Mouse (Mus musculus): ENCODE measurements around the gene Serinc3.

The Serinc3 gene

DNA sequence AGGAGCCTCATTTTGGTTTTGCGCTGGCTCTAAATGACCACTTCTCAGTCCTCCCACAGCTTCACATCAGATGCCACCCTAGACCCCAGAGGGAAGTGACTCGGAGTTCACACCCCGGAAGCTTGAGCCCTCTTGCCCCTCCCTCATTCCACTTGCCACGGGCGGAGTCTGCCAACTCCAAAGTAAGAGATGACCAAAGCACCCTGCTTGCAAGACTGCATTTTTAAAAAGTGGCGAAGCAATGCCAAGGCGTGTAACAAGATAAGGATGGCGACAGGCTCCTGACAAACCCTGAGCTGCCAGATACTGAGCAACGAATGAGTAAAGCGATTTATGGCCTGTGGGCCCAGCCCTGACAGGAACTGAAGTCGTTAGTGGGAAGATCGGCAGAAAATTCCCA, 54.7 kb downstream of the Serinc3 start:
- DNase-seq = no peak

GRCm38 (mm10) chr2:163587506-163587905, 57.4 kb downstream of the Serinc3 start:
- no peak for DNase-seq

DNA sequence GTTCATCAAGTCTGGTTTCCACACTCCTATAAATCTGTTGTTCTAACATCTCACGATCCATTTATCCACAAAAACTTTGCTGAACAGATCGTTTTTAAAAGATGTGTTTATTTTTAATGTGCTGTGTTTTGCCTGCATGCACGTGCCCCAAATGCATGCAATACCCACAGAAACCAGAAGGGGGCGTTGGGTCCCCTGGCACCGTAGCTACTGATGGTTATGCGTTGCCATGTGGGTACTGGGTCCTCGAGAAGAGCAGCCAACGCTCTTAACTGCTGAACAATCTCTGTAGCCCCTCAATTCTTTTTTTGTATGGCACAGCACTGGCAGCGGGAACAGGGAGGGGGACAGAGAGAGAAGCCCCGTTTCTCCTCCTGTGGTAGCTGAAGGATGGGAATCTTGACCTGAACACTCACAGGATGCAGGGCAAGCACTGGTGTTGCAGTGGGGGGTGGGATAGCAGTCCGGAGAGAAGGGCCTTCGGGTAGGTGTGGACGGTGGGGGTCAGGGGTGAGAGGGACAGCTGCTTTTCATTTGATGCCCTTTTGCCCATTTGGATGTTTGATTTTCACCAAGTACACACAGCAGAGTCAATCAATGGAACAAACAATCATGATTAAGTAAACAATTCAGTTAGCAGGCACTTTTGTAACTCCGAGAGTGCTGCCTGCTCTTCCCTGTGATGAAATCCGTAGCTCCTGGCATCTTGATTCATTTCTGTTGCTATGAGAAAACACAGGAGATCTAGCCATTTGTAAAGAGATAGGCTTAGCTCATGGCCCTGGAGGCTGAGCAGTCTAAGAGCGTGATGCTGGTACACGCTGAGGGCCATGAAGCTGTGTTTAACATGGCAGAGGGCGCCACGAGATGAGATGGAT, 58.3 kb downstream of the Serinc3 start:
- DNase-seq = no peak

DNA sequence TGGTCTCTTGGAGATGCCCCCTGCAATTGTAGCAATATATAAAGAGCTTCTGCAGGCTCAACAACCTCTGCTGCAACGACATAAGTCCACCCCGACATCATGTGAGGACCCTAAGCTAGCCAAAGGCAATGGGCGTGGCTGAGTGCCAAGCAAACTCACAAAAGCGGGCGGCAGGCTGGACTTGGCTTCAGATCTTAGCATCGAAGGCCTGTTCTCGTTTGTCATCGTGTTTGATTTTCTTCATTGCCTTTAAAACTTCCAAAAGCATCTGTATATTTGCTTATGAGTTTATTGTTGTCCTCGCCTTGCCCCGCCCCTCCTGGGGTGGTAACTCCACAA, 60.9 kb downstream of the Serinc3 start:
- DNase-seq = no peak

DNA sequence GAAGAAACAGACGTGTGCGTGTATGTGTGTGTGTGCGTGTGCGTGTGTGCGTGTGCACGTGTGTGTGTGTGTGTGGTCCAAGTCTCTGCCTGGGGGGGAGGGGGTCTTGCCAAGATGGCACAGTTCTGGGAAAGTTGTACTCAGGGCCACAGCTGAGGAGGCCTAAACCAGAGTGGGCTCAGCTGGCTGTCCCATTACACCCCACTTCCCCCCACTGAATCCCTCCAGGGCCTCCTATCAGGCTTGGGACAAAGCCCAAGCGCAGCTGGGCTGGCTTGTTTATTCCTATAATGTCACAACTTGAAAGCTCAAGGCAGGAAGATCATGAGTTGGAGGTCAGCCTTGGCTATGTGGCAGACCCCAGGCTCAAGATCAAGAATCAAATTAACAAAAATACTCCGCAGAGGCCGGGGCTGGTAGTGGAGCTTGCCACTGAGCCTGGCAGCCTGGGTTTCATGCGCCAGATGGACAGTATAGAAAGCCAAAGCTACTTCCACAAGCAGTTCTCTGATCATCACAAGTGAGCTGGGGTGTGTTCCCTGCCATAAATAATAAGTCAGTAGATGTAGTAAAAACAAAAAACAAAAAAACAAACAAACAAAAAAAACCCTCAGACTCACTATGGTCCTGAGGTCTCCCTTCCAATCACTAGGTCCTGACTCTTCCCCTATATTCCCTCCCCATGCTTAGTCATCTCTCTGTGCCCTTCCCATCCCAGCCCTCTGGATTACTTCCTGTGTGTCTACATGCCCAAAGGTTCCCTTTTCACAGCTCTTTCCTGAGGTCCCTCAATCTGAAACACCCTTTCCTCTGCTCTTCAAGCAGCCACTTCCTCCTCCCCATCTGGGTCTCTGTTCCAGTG, 61.5 kb downstream of the Serinc3 start:
- DNase-seq = peak; percentile 28 to 35

DNA sequence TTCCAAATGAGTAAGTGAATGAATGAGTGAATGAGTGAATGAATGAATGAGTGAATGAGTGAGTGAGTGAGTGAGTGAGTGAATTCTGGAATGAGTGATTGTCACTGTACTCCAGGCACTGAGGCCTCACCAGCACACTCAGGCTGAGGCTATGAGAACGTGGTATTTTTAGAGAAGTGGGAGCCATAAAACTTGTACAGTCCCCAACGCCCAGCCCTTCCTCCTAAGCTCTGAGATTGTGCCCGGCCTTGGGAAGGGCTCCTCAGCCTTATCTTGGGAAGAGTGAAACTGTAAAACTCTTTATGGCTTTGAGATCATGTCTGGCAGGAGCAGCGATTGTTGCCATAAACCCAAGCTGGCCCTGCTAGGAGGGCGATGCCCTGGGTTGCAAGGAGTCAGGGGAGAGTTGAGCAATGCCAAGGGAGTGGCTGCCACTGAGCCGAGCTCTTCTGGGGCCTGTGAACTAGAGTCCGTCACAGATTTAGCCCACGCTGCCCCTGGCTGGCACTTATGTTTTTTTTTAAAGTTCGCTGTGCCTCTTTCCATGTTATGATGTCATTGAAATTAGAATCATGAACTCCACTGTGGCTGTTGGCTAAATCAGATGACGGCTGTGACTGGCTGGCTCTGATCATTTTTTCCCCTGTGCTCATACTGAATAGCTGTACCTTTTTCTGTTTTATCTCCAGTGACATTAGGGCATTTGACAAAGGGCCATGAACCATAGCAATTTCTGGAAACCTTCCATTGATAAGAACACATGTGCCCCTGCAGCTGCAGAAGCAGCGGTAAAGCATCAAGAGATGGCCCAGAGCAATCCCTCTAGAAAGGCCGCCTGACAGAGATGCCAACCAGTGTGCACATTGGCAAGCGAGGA, 64.6 kb downstream of the Serinc3 start:
- DNase-seq = no peak

DNA sequence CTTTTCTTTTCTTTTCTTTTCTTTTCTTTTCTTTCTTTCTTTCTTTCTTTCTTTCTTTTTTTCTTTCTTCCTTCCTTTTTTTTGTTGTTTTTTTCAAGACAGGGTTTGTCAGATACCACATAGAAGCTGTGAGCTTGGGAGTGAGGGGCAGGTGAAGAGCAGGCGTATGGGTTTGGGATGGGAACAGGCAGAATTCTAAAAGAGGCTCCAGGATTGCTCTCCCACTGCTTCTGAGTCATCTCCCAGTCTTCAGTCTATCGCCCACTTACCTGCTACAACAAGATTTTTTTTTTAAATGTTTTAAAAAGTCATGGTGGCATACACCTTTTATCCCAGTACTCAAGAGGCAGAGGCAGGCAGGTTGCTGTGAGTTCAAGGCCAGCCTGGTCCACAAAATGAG, 66.9 kb downstream of the Serinc3 start:
- DNase-seq = no peak

- DNase-seq = no peak
These were observed 69.7 kb downstream of the Serinc3 start for GRCm38 (mm10) chr2:163575248-163575647.

DNA sequence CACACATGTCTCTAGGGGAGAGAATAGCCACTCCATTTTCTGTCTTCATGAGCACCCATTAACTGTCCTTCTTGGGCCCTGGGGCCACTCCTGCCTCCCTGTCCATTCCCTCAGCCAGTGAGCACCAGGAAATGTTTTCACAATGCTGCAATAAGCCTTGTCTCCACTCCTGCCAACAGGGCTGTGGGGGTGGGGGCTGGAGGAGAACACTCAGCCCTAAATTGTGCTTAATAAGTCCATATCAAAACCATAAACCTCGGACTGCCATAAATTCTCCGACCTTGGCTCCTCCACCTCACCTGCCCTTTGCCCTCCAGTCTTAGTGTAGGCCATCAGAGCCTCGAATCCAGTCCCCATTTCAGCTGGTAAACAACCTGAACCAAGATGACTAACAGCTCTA, 70.6 kb downstream of the Serinc3 start:
- DNase-seq = no peak

All from cerebellum, adult 18-20 months (tissue).